Mouse (Mus musculus) spleen, adult 18-20 months (tissue): ENCODE measurements around the gene Vkorc1.
"Not testable (repeated sequence)": the region's sequence is repeated elsewhere in the genome, so short reads cannot be mapped to it uniquely, and the experiment has no call there.

Experiments
- DNase-seq, 2 experiments: peaks; one replicate each; pipeline ENCODE4 v3.0.0; 2022; ENCODE audit warnings: mixed read lengths in 2 of 2

The Vkorc1 gene

DNA sequence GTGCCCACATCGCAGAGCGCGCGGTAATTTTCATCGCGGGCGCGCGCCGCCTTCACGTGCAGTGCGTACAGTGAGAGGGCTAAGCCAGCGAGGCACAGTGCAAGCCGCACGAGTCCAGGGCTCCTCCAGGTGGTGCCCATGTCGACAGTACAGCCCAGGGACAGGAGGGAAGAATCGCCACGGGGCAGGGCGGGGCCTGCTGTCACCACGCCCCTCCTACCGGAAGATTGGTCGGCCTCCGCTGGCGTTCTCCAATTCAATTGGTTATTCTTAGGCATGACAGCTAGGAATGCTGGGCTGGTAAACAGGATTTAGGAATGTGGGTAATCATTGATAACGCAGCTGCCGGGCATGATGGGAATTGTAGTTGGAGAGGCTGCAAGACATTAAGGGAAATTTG lies at the start of gene Vkorc1, which contains the start of gene Gm21974:
TSS of gene Vkorc1 (minus strand) at position 176 of the 400 bp plus-strand sequence.
TSS of gene Gm21974 (minus strand) at position 13 of the 400 bp plus-strand sequence.
- DNase-seq = peak; percentile 85 to 93

- DNase-seq = no peak
These were observed 49.2 kb upstream of the Vkorc1 start for GRCm38 (mm10) chr7:127944614-127945013.

- not testable (repeated sequence) for DNase-seq
These were observed 46.7 kb upstream of the Vkorc1 start for GRCm38 (mm10) chr7:127942097-127942496.

GRCm38 (mm10) chr7:127936216-127936884 lies 40.9 kb upstream of the Vkorc1 start:
- DNase-seq = no peak

DNA sequence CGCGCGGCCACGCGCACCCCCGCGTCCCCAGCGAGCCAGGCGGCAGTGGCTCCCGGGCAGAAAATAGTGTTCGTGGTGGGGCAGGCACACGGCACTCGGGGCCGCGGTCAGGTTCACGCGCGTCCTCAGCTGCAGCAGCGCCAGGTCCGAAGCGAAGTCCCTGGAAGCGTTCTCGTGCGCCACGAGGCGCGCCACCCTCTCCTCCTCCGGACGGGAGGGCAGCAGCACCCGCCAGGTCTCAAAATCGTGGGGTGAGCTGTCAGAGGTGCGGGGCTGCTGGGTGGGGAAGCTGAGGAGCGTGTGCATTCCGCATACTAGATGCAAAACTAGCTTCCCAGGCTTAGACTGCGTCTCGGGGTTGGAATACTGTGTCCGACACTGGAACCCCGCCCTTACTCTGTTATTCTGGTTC lies 40.3 kb upstream of the Vkorc1 start:
- no peak for DNase-seq

GRCm38 (mm10) chr7:127935028-127935722 lies 39.8 kb upstream of the Vkorc1 start:
- DNase-seq = peak; percentile 91 to 94

GRCm38 (mm10) chr7:127934075-127934474 lies 38.7 kb upstream of the Vkorc1 start:
- no peak for DNase-seq

GRCm38 (mm10) chr7:127932273-127933031 lies 37.0 kb upstream of the Vkorc1 start:
- no peak for DNase-seq

DNA sequence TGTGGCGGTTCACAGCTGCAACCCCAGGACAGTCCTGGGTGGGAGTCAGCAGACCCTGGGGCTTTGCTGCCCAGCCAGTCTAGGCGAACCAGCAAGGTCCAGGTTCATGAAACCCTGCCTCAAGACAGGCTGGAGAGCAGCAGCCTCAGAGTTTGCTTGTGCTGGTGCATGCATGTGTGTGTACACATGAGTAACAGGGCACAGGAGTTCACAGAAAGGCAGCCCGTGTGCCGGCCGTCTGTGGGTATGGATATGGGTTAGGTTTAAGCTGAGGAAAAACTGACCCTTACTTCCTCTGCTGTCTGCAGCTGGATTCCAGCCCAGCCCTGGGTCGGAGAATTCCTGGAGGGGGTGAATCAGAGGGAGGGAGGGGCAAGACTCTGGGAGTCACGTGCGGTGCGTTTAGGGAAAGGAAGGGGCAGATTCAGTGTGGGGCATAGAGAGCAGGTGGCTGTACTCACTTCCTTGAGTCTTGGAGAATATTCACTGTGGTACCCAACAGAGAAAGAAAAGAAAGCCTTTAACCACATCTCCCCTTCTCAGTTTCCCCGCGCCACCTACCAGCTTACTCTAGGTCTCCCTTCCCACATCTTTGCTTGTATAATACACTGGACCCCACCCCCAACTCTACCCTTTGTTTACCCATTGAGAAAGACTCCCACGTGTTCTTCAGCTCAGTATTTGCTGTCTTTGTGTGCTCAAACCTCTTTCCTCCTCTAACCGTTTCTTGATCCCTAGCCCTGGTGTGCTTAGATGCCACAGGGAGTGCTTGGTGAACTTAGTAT lies 36.1 kb upstream of the Vkorc1 start:
- DNase-seq = no peak

DNA sequence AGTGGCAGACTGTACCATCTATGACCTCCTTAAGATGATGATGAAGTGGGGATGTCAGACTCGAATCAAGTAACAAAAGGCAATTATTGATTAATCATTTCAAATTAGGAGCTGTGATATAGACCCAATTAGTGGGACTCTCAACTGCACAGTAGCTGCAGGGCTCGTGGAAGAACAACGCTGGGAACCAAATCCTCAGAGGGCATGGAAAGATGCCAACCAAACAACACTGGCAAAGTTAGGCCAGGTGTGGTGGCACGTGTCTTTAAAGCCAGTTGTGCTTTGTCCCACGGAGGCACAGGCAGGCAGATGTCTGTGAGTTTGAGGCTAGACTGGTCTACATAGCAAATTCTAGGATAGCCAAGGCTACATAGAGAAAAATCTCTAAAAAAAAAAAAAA lies 35.2 kb upstream of the Vkorc1 start:
- DNase-seq = no peak

DNA sequence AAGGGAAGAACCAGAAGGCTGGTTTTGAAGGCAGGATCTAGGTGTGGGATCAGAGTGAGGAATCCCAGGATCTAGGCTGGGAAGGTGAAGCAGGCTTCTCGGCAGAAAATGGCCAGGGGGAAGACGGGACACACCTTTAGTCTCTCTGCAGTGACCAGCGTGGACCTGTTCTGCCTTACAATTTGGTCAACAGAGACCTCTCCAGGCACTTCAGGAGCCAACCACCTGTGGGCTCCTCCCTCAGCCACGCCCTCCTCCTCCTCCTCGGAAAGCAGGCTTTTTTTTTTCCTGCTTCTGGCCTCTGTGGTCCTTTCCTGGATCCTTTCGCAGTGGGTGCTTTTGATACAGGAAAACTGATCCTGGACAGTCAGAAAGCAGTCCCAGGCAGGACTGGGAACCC lies 34.5 kb upstream of the Vkorc1 start, which contains the start of gene Prss8:
TSS of gene Prss8 (minus strand) at position 182 of the 400 bp plus-strand sequence.
- DNase-seq = no peak

- DNase-seq = no peak
These were observed 33.2 kb upstream of the Vkorc1 start for GRCm38 (mm10) chr7:127928596-127928995.

- DNase-seq = no peak
These were observed 32.3 kb upstream of the Vkorc1 start for GRCm38 (mm10) chr7:127927726-127928125.

DNA sequence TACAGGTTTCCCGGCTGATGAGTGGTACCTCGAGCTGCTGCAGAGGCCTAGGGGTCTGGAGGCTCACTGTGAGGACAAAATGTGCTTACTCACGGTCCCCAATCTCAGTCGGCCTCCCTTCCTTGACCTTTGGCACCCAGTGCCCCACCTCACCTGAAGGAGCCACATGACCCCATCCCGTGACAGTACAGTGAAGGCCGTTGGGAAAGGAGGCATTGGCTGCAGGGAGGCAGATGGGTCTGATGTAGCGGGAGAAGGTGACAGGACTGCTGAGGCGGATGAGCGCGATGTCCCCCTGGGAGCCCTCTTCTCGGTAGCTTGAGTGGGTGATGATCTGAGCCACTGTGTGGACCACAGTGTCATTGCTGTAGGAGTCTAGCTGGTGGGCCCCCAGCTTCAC lies 31.4 kb upstream of the Vkorc1 start:
- no peak for DNase-seq

- no peak for DNase-seq
These were observed 30.6 kb upstream of the Vkorc1 start for GRCm38 (mm10) chr7:127926066-127926465.

DNA sequence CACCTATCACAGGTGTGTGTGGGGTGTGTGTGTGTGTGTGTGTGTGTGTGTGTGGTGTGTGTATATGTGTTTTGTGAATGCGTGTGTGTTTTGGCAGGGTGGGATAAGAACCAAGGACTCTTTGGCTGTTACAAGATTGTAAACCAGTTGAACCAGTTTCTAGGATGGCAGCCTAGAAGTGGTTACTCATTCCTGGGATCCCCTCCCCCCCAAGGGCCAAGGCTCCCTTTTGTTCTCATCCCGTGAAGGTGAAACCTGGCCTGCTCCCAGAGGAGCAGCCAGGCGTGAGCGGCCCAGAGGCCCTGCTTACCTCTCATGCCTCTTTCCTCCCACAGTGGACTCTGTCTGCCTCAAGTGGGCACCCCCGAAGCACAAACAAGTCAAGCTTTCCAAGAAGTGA lies 29.8 kb upstream of the Vkorc1 start:
- no peak for DNase-seq

GRCm38 (mm10) chr7:127923714-127924113 lies 28.3 kb upstream of the Vkorc1 start:
- DNase-seq = no peak

GRCm38 (mm10) chr7:127922451-127923275 lies 27.2 kb upstream of the Vkorc1 start:
- DNase-seq = peak in 1 of 2 experiments; percentile 39

- no peak for DNase-seq
These were observed 26.1 kb upstream of the Vkorc1 start for GRCm38 (mm10) chr7:127921516-127921915.

DNA sequence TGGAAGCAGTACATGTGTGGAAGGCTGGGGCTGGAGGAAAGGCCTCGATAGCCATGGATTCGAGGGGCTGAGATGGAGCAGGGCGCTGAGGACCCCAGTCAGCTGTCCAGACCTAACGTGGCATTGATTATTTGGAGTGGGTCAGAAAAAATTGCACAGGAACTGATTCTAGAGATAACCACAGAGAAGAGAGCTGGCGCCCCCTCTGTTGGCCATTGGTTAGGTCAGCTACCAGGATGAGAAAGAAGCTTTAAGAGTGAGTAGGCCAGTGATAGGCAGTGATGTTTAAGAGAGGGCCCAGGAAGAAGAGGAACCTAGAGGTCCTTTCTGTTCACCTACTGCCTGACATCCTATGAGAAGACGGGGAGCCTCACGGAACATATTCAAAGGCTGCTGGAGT lies 23.9 kb upstream of the Vkorc1 start:
- peak in 1 of 2 experiments; percentile 33 for DNase-seq

- DNase-seq = peak in 1 of 2 experiments; percentile 70
These were observed 22.8 kb upstream of the Vkorc1 start for GRCm38 (mm10) chr7:127918203-127918602.

DNA sequence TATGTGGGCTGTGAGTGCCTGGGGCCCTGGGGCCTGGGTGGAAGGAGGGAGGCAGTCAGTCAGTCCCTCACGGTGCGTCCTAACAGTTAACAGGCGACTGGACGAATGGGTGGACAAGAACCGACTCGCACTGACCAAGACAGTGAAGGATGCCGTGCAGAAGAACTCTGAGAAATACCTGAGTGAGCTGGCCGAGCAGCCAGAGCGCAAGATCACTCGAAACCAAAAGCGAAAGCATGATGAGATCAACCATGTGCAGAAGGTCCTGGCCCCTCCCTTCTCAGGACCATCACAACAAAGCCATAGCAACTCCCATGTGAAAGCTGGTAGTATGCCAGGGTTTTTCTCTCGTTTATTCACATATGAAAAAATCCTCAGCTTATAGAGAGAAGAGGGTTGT lies 19.9 kb upstream of the Vkorc1 start:
- DNase-seq = no peak
